Mouse (Mus musculus) intestine, embryonic 14.5 days (tissue): Measurements from ENCODE around the gene Trim62. TPM values are rescaled to one million over a fixed set of nuclear protein-coding genes. Genes with fewer than 3 reads are reported as not detected.

Experiments
- ATAC-seq: fragments of 200-750 bp; cut with Nextera tagmentation; replicated peaks from 2 replicates; pipeline ENCODE4 v1.8.0; 2017; ENCODE audit warnings: low read depth, moderate number of reproducible peaks, moderate TSS enrichment, moderate library complexity; ENCODE audit not compliant: low FRiP score, low TSS enrichment
- DNase-seq: peaks from one replicate; pipeline ENCODE4 v3.0.0-alpha.2; 2018; ENCODE audit warnings: low spot score
- H3K27ac ChIP-seq: fragments of 300-500 bp; sonication (generic); 2 replicates; pipeline ENCODE4 v1.5.1; 2014; ENCODE audit warnings: low read depth, mild to moderate bottlenecking, control low read depth
- H3K27me3 ChIP-seq: fragments of 300-500 bp; sonication (generic); replicated peaks from 2 replicates; pipeline ENCODE4 v1.6.1; 2014; ENCODE audit warnings: low read length, control low read depth; ENCODE audit not compliant: control insufficient read depth, insufficient read depth
- H3K36me3 ChIP-seq: fragments of 300-500 bp; sonication (generic); 2 replicates; pipeline ENCODE4 v1.6.1; 2014; ENCODE audit warnings: low read length, control low read depth; ENCODE audit not compliant: control insufficient read depth, insufficient read depth
- H3K4me1 ChIP-seq: fragments of 300-500 bp; sonication (generic); replicated peaks from 2 replicates; pipeline ENCODE4 v1.6.1; 2014; ENCODE audit warnings: low read length, control low read depth, mixed read lengths; ENCODE audit not compliant: control insufficient read depth, insufficient read depth
- H3K4me2 ChIP-seq: fragments of 300-500 bp; sonication (generic); 2 replicates; pipeline ENCODE4 v1.6.1; 2014; ENCODE audit warnings: low read length
- H3K4me3 ChIP-seq: fragments of 300-500 bp; sonication (generic); 2 replicates; pipeline ENCODE4 v1.5.1; 2014; ENCODE audit warnings: low read depth, low read length, control low read depth, mixed read lengths
- H3K9ac ChIP-seq: fragments of 300-500 bp; sonication (generic); 2 replicates; pipeline ENCODE4 v1.6.1; 2014; ENCODE audit warnings: mild to moderate bottlenecking, low read length
- H3K9me3 ChIP-seq: fragments of 300-500 bp; sonication (generic); 2 replicates; pipeline ENCODE4 v1.6.1; 2016; ENCODE audit warnings: low read length, control low read depth; ENCODE audit not compliant: control insufficient read depth
- WGBS: fragments of 180-500 bp; shearing (Covaris S2); extraction: QIAGEN DNeasy Blood & Tissue Kit; methylation state at CpG from one replicate; pipeline ENCODE4 v1.1.7; 2014; 5-methylcytosine and 5-hydroxymethylcytosine counted together
- polyA plus RNA-seq: library from polyadenylated mRNA; unstranded; fragments of >200 nt; fragmentation: Nextera tagmentation; extraction: Ambion mirVana; gene quantifications from 2 replicates; pipeline ENCODE4 v1.2.1, GENCODE M21; 2014

Gene Trim62
- polyA plus RNA-seq: 6.5 and 6.6 TPM in 2 replicates

GRCm38 (mm10) chr4:128883379-128883781 is at the start of gene Trim62:
Gene Trim62 (plus strand): TSS chr4:128883580.
- DNase-seq (peak; percentile 84), ATAC-seq (peak; percentile 81)
- Histone ChIP-seq H3K4me2 (peak within 1 kb of the TSS; percentile 98), H3K4me3 (peak within 1 kb of the TSS; percentile 68), H3K9ac (peak within 1 kb of the TSS; percentile 44), H3K36me3 (0 out of 2 replicates have a peak, but pooled peaks cover 3% of the 10 kb centered on the region), H3K27ac (peak within 1 kb of the TSS; percentile 33; the same call in 1 of the 2 replicates), H3K9me3 (peaks cover 6% of the 10 kb centered on the region; the same call in 1 of the 2 replicates), H3K4me1 (peaks cover 14% of the 10 kb centered on the region; the same call in 1 of the 2 replicates), H3K27me3 (no peaks in the 10 kb centered on the region)
- 0% methylated on average over 27 of the region's 37 CpGs for WGBS

- H3K9ac ChIP-seq: no peak overlapping the region
- H3K4me2 ChIP-seq: no peak overlapping the region
- H3K4me3 ChIP-seq: no peak overlapping the region
- H3K36me3 ChIP-seq: no peaks in the 10 kb centered on the region
- no peak overlapping the region for H3K27ac ChIP-seq
- no peak for ATAC-seq
- H3K9me3 ChIP-seq: no peaks in the 10 kb centered on the region
- DNase-seq: no peak
- peaks cover 29% of the 10 kb centered on the region for H3K4me1 ChIP-seq
- H3K27me3 ChIP-seq: no peaks in the 10 kb centered on the region
- 46% methylated on average over 5 of the region's 5 CpGs for WGBS
These were observed 45.2 kb upstream of the Trim62 start for GRCm38 (mm10) chr4:128838202-128838601.

GRCm38 (mm10) chr4:128839811-128840738 is 43.3 kb upstream of the Trim62 start:
- peak; percentile 74 for DNase-seq

GRCm38 (mm10) chr4:128841259-128841658 is 42.1 kb upstream of the Trim62 start:
- H3K4me2 ChIP-seq: no peak overlapping the region
- H3K4me1 ChIP-seq: peaks cover 36% of the 10 kb centered on the region
- no peaks in the 10 kb centered on the region for H3K9me3 ChIP-seq
- DNase-seq: no peak
- 0 out of 2 replicates have a peak overlapping the region, but pooled peaks have one; percentile 79 for H3K27ac ChIP-seq
- H3K9ac ChIP-seq: no peak overlapping the region
- no peak for ATAC-seq
- H3K36me3 ChIP-seq: no peaks in the 10 kb centered on the region
- H3K27me3 ChIP-seq: no peaks in the 10 kb centered on the region
- H3K4me3 ChIP-seq: no peak overlapping the region
- WGBS: 59% methylated on average over 8 of the region's 8 CpGs

More at GRCm38 (mm10) chr4:128839811-128840738, 43.3 kb upstream of the Trim62 start:
- H3K27me3 ChIP-seq: no peaks in the 10 kb centered on the region
- H3K4me1 ChIP-seq: peaks cover 36% of the 10 kb centered on the region
- H3K4me3 ChIP-seq: no peak overlapping the region
- no peaks in the 10 kb centered on the region for H3K9me3 ChIP-seq
- H3K36me3 ChIP-seq: no peaks in the 10 kb centered on the region
- H3K27ac ChIP-seq: peak overlapping the region; percentile 79
- peak; percentile 65 for ATAC-seq
- no peak overlapping the region for H3K9ac ChIP-seq
- WGBS: 31% methylated on average over 16 of the region's 16 CpGs
- no peak overlapping the region for H3K4me2 ChIP-seq

GRCm38 (mm10) chr4:128844566-128844965 is 38.8 kb upstream of the Trim62 start:
- Histone ChIP-seq H3K4me2 (no peak overlapping the region), H3K36me3 (no peaks in the 10 kb centered on the region), H3K27ac (no peak overlapping the region), H3K9me3 (no peaks in the 10 kb centered on the region), H3K27me3 (no peaks in the 10 kb centered on the region), H3K9ac (no peak overlapping the region), H3K4me3 (no peak overlapping the region), H3K4me1 (peaks cover 22% of the 10 kb centered on the region)
- WGBS: 34% methylated on average over 13 of the region's 13 CpGs
- no peak for DNase-seq
- ATAC-seq: no peak

- no peak overlapping the region for H3K4me3 ChIP-seq
- peaks cover 13% of the 10 kb centered on the region for H3K4me1 ChIP-seq
- H3K9ac ChIP-seq: no peak overlapping the region
- H3K27me3 ChIP-seq: no peaks in the 10 kb centered on the region
- H3K9me3 ChIP-seq: no peaks in the 10 kb centered on the region
- ATAC-seq (no peak), DNase-seq (no peak)
- no peaks in the 10 kb centered on the region for H3K36me3 ChIP-seq
- no peak overlapping the region for H3K27ac ChIP-seq
- H3K4me2 ChIP-seq: no peak overlapping the region
- 75% methylated on average over 12 of the region's 12 CpGs for WGBS
These were observed 37.9 kb upstream of the Trim62 start for GRCm38 (mm10) chr4:128845367-128845973.

GRCm38 (mm10) chr4:128848961-128849360 is 34.4 kb upstream of the Trim62 start:
- peaks cover 7% of the 10 kb centered on the region for H3K4me1 ChIP-seq
- no peak overlapping the region for H3K9ac ChIP-seq
- DNase-seq (no peak), ATAC-seq (no peak)
- H3K27me3 ChIP-seq: no peaks in the 10 kb centered on the region
- no peak overlapping the region for H3K4me2 ChIP-seq
- no peaks in the 10 kb centered on the region for H3K9me3 ChIP-seq
- WGBS: 94% methylated on average over 3 of the region's 3 CpGs
- no peak overlapping the region for H3K4me3 ChIP-seq
- no peak overlapping the region for H3K27ac ChIP-seq
- no peaks in the 10 kb centered on the region for H3K36me3 ChIP-seq

- ATAC-seq (no peak), DNase-seq (no peak)
- 69% methylated on average over 7 of the region's 7 CpGs for WGBS
These were observed 33.7 kb upstream of the Trim62 start for GRCm38 (mm10) chr4:128849686-128850085.

More at GRCm38 (mm10) chr4:128849686-128850085, 33.7 kb upstream of the Trim62 start:
- Histone ChIP-seq H3K4me3 (no peak overlapping the region), H3K36me3 (no peaks in the 10 kb centered on the region), H3K9ac (no peak overlapping the region), H3K27ac (no peak overlapping the region), H3K4me2 (no peak overlapping the region), H3K4me1 (peaks cover 2% of the 10 kb centered on the region; the same call in 1 of the 2 replicates), H3K9me3 (no peaks in the 10 kb centered on the region), H3K27me3 (no peaks in the 10 kb centered on the region)
